Mouse (Mus musculus) liver, embryonic 14.5 days (tissue): ENCODE measurements around the gene Bcl2.

Experiments
- CTCF ChIP-seq: IDR thresholded peaks from 2 replicates; pipeline ENCODE4 v1.5.1; 2016; ENCODE audit warnings: antibody characterized with exemption, low read depth, control low read depth
- EP300 ChIP-seq: IDR thresholded peaks from 2 replicates; pipeline ENCODE4 v1.6.1; 2016; ENCODE audit warnings: antibody characterized with exemption, low read depth

DNA sequence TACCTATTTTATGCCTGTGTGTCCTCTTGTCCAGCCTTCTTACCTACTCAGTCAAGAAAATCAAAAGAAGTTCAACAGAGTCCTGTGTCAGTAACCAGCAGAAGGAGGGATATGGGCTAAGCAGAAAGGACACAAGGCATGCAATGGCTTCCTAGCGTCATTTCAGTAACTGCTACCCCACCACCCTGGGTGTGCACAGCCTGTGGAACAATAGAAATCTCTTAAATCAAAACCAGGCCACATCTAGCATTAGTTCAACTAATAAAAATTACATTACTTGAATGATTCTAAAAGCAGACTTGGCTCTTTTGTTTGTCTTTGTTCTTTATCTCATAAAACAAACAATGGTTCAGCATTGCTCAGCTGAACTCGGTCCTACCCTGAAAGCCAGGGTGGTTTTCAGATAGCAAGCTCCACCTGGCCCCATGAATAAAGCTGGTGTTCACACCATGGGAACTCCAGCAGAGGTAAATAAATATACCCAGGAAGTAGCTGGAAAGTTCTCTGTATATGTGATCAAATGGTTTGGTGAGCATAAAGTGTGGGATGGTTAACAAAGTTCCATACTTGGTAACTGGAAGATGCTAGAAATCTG lies 122.8 kb downstream of the Bcl2 start:
- TF ChIP-seq CTCF, result no peak
- TF ChIP-seq EP300, result no peak
